Mouse (Mus musculus) ES-E14 (cell line): ENCODE data around the gene Heatr9. TPM values are rescaled to one million over a fixed set of nuclear protein-coding genes. Genes with fewer than 3 reads are reported as not detected.
A peak's percentile ranks its signal among the peaks of the same experiment; 100 is the strongest.

ENCODE experiments used
- DNase-seq: peaks from one replicate; pipeline ENCODE4 v3.0.0-alpha.2; 2013; ENCODE audit warnings: low read depth, low spot score
- H3K27ac ChIP-seq: 2 replicates; pipeline ENCODE4 v1.5.1; 2012; ENCODE audit warnings: low read depth, mild to moderate bottlenecking, low read length, moderate library complexity, mixed read lengths; ENCODE audit not compliant: poor library complexity, insufficient read depth, severe bottlenecking
- H3K36me3 ChIP-seq: 2 replicates; pipeline ENCODE4 v1.6.1; 2012; ENCODE audit warnings: mild to moderate bottlenecking, low read length, moderate library complexity, mixed read lengths; ENCODE audit not compliant: control insufficient read depth, poor library complexity, insufficient read depth, severe bottlenecking
- H3K4me1 ChIP-seq, 2 experiments: fragments of 150-350 bp in 1 of 2; sonication (generic) in 1 of 2; 2 replicates each; pipeline ENCODE4 v1.6.1; 2012; ENCODE audit warnings: low read length in 2 of 2, mild to moderate bottlenecking in 1 of 2, mixed read lengths in 1 of 2; ENCODE audit not compliant: control insufficient read depth in 2 of 2, insufficient read depth in 2 of 2, poor library complexity in 1 of 2
- H3K4me3 ChIP-seq, 2 experiments: fragments of 150-350 bp in 1 of 2; sonication (generic) in 1 of 2; 2 replicates each; pipeline ENCODE4 v1.5.1; 2012; ENCODE audit warnings: low read length in 2 of 2, low read depth in 1 of 2, mild to moderate bottlenecking in 1 of 2, mixed read lengths in 1 of 2; ENCODE audit not compliant: insufficient read depth in 1 of 2, poor library complexity in 1 of 2, severe bottlenecking in 1 of 2
- H3K9ac ChIP-seq: 2 replicates; pipeline ENCODE4 v1.6.1; 2012; ENCODE audit warnings: low read depth, mild to moderate bottlenecking, low read length, mixed read lengths; ENCODE audit not compliant: poor library complexity, insufficient read depth, severe bottlenecking
- H3K9me3 ChIP-seq: fragments of 150-350 bp; sonication (generic); 2 replicates; pipeline ENCODE4 v1.6.1; 2012; ENCODE audit warnings: low read depth, mild to moderate bottlenecking, low read length; ENCODE audit not compliant: control insufficient read depth, insufficient read depth
- CHD2 ChIP-seq: IDR thresholded peaks from 2 replicates; pipeline ENCODE4 v1.6.1; 2014; ENCODE audit warnings: mild to moderate bottlenecking, low read depth, low read length, inconsistent platforms
- HCFC1 ChIP-seq: IDR thresholded peaks from 2 replicates; pipeline ENCODE4 v1.6.1; 2012; ENCODE audit warnings: low read length, inconsistent platforms, borderline replicate concordance; ENCODE audit not compliant: insufficient read depth
- MAFK ChIP-seq: IDR thresholded peaks from 2 replicates; pipeline ENCODE4 v1.6.1; 2014; ENCODE audit warnings: mild to moderate bottlenecking, low read depth, low read length, inconsistent platforms; ENCODE audit not compliant: insufficient read depth
- ZC3H11A ChIP-seq: IDR thresholded peaks from 2 replicates; pipeline ENCODE4 v1.6.1; 2012; ENCODE audit warnings: low read depth, mild to moderate bottlenecking, inconsistent platforms, low read length, borderline replicate concordance
- ZNF384 ChIP-seq: IDR thresholded peaks from 2 replicates; pipeline ENCODE4 v1.6.1; 2012; ENCODE audit warnings: low read depth, low read length, inconsistent platforms
- in situ Hi-C, 2 experiments: fragments of 600-800 bp; cut with MboI; formaldehyde crosslinking; loops; one replicate each; pipeline ENCODE4 v1.15.1; 2025; ENCODE audit warnings: low sequenced_read_pairs in 2 of 2, inconsistent platforms in 1 of 2; ENCODE audit not compliant: unreplicated experiment in 2 of 2
- total RNA-seq: library from RNA; depleted of rRNA; stranded (reverse); fragments of 300-350 nt; gene quantifications from 2 replicates; pipeline ENCODE4 v1.2.3, GENCODE M21; 2012

Gene Heatr9
- total RNA-seq, 1 experiment, result not detected

GRCm38 (mm10) chr11:83567311-83567710 lies 45.3 kb upstream of the Heatr9 start:
- no peaks in the 10 kb centered on the region for H3K9me3 ChIP-seq
- H3K4me1 ChIP-seq, result no peaks in the 10 kb centered on the region
- TF ChIP-seq ZNF384 (no peak), CHD2 (no peak), ZC3H11A (no peak), MAFK (no peak), HCFC1 (no peak)
- no peak overlapping the region for H3K9ac ChIP-seq
- H3K27ac ChIP-seq, result no peak overlapping the region
- peak; percentile 19 for DNase-seq
- peak overlapping the region in 1 of 2 experiments; percentile 6; a peak in 1 of 4 replicates for H3K4me3 ChIP-seq
- in situ Hi-C loops, result loop anchor here in 1 of 2 experiments (25.0 kb wide), 1 partner anchor 170 kb away; the partner anchor contains the start of gene Wfdc21
- no peaks in the 10 kb centered on the region for H3K36me3 ChIP-seq

GRCm38 (mm10) chr11:83566617-83567016 lies 44.6 kb upstream of the Heatr9 start:
- no peak for TF ChIP-seq CHD2
- TF ChIP-seq MAFK, result no peak
- no peak for TF ChIP-seq HCFC1
- no peak for TF ChIP-seq ZNF384
- TF ChIP-seq ZC3H11A, result no peak
- no peak overlapping the region for H3K9ac ChIP-seq
- H3K4me1 ChIP-seq, result no peaks in the 10 kb centered on the region
- in situ Hi-C loops, result loop anchor here in 1 of 2 experiments (25.0 kb wide), 1 partner anchor 171 kb away; the partner anchor contains the start of gene Wfdc21
- no peak overlapping the region for H3K27ac ChIP-seq
- no peak overlapping the region for H3K4me3 ChIP-seq
- H3K9me3 ChIP-seq, result no peaks in the 10 kb centered on the region
- DNase-seq, result no peak
- no peaks in the 10 kb centered on the region for H3K36me3 ChIP-seq

- DNase-seq, result no peak
- Histone ChIP-seq H3K36me3 (no peaks in the 10 kb centered on the region), H3K9me3 (no peaks in the 10 kb centered on the region), H3K27ac (no peak overlapping the region), H3K4me1 (no peaks in the 10 kb centered on the region), H3K4me3 (no peak overlapping the region), H3K9ac (no peak overlapping the region)
- in situ Hi-C loops, result loop anchor here (5.0 to 25.0 kb wide), 2 partner anchors 169 to 174 kb away; partner anchors contain the start of gene Wfdc21 (in 1 of the 2)
- no peak for TF ChIP-seq CHD2
- TF ChIP-seq ZNF384, result no peak
- no peak for TF ChIP-seq HCFC1
- no peak for TF ChIP-seq MAFK
- TF ChIP-seq ZC3H11A, result no peak
These were observed 41.8 kb upstream of the Heatr9 start for GRCm38 (mm10) chr11:83563754-83564153.

- TF ChIP-seq ZNF384 (no peak), HCFC1 (no peak), MAFK (no peak), ZC3H11A (no peak), CHD2 (no peak)
- H3K36me3 ChIP-seq, result no peaks in the 10 kb centered on the region
- H3K4me3 ChIP-seq, result no peak overlapping the region
- no peak overlapping the region for H3K9ac ChIP-seq
- no peaks in the 10 kb centered on the region for H3K9me3 ChIP-seq
- in situ Hi-C loops, result loop anchor here (5.0 to 25.0 kb wide), 2 partner anchors 170 to 175 kb away; partner anchors contain the start of gene Wfdc21 (in 1 of the 2)
- DNase-seq, result no peak
- no peaks in the 10 kb centered on the region for H3K4me1 ChIP-seq
- H3K27ac ChIP-seq, result no peak overlapping the region
These were observed 40.4 kb upstream of the Heatr9 start for GRCm38 (mm10) chr11:83562311-83562887.

- Histone ChIP-seq H3K9me3 (no peaks in the 10 kb centered on the region), H3K27ac (no peak overlapping the region), H3K36me3 (no peaks in the 10 kb centered on the region), H3K9ac (no peak overlapping the region), H3K4me1 (no peaks in the 10 kb centered on the region), H3K4me3 (no peak overlapping the region)
- no peak for DNase-seq
- TF ChIP-seq MAFK, result no peak
- TF ChIP-seq HCFC1, result no peak
- TF ChIP-seq CHD2, result no peak
- no peak for TF ChIP-seq ZNF384
- no peak for TF ChIP-seq ZC3H11A
- in situ Hi-C loops, result loop anchor here (5.0 to 25.0 kb wide), 2 partner anchors 172 to 177 kb away; partner anchors contain the start of gene Wfdc21 (in 1 of the 2)
These were observed 38.4 kb upstream of the Heatr9 start for GRCm38 (mm10) chr11:83560405-83560804.
